Mouse (Mus musculus): ENCODE results near the gene Krt28.

The Krt28 gene

GRCm38 (mm10) chr11:99364412-99364811 is 10.3 kb downstream of the Krt28 start:
- DNase-seq (ENCODE audit: low spot score), result no peak

GRCm38 (mm10) chr11:99361423-99361822 is 13.3 kb downstream of the Krt28 start:
- DNase-seq (ENCODE audit: low spot score), result no peak

- no peak for DNase-seq (ENCODE audit: low spot score)
These were observed 23.7 kb downstream of the Krt28 start, which contains the start of gene Krt27 for GRCm38 (mm10) chr11:99351004-99351403. Krt27 (minus strand) TSS chr11:99351104.

- DNase-seq (ENCODE audit: low spot score), result no peak
These were observed 35.3 kb downstream of the Krt28 start for GRCm38 (mm10) chr11:99339299-99339847.

GRCm38 (mm10) chr11:99337866-99338265 is 36.8 kb downstream of the Krt28 start, which contains the start of gene Krt26:
Krt26 (minus strand) TSS chr11:99337966.
- no peak for DNase-seq (ENCODE audit: low spot score)

GRCm38 (mm10) chr11:99333426-99333825 is 41.3 kb downstream of the Krt28 start:
- DNase-seq (ENCODE audit: low spot score), result no peak

- no peak for DNase-seq (ENCODE audit: low spot score)
These were observed 45.0 kb downstream of the Krt28 start for GRCm38 (mm10) chr11:99329655-99330054.

GRCm38 (mm10) chr11:99322851-99323250 is 51.9 kb downstream of the Krt28 start, which contains the start of gene Krt25:
Krt25 (minus strand) TSS chr11:99322951.
- no peak for DNase-seq (ENCODE audit: low spot score)

- no peak for DNase-seq (ENCODE audit: low spot score)
These were observed 53.6 kb downstream of the Krt28 start for GRCm38 (mm10) chr11:99321094-99321493.

- no peak for DNase-seq (ENCODE audit: low spot score)
These were observed 55.6 kb downstream of the Krt28 start for GRCm38 (mm10) chr11:99319127-99319526.

- DNase-seq (ENCODE audit: low spot score), result no peak
These were observed 58.2 kb downstream of the Krt28 start for GRCm38 (mm10) chr11:99316543-99316942.
